Mouse (Mus musculus): ENCODE measurements around the gene Dedd. TPM values are rescaled to one million over a fixed set of nuclear protein-coding genes. Genes with fewer than 3 reads are reported as not detected.

The Dedd gene
- polyA plus RNA-seq, 1 experiment from 2014 or later = 52.1 TPM

- WGBS = 83% methylated on average over 20 of the region's 20 CpGs
- Histone ChIP-seq H3K36me3 (ENCODE audit: control insufficient read depth, insufficient read depth, low read length) (peaks cover 18% of the 10 kb centered on the region), H3K27me3 (ENCODE audit: control insufficient read depth, insufficient read depth, low read depth, low read length) (no peaks in the 10 kb centered on the region), H3K4me3 (ENCODE audit: low read length) (no peak overlapping the region), H3K4me1 (replicated peaks; ENCODE audit: control insufficient read depth, insufficient read depth, low read length) (peaks cover 7% of the 10 kb centered on the region), H3K9me3 (ENCODE audit: control insufficient read depth, low read length) (no peaks in the 10 kb centered on the region), H3K9ac (ENCODE audit: low read length) (no peak overlapping the region), H3K4me2 (ENCODE audit: low read depth, low read length) (no peak overlapping the region), H3K27ac (ENCODE audit: low read length) (no peak overlapping the region)
- no peak for ATAC-seq (ENCODE audit: low read depth)
Measured at GRCm38 (mm10) chr1:171285096-171285892, 43.7 kb upstream of the Dedd start.

GRCm38 (mm10) chr1:171286517-171286916, 42.4 kb upstream of the Dedd start:
- no peaks in the 10 kb centered on the region for H3K9me3 ChIP-seq (ENCODE audit: control insufficient read depth, low read length)
- H3K27ac ChIP-seq (ENCODE audit: low read length) = no peak overlapping the region
- H3K4me3 ChIP-seq (ENCODE audit: low read length) = no peak overlapping the region
- no peaks in the 10 kb centered on the region for H3K27me3 ChIP-seq (ENCODE audit: control insufficient read depth, insufficient read depth, low read depth, low read length)
- peaks cover 18% of the 10 kb centered on the region for H3K36me3 ChIP-seq (ENCODE audit: control insufficient read depth, insufficient read depth, low read length)
- H3K4me2 ChIP-seq (ENCODE audit: low read depth, low read length) = peak overlapping the region; percentile 78; the same call in 1 of the 2 replicates
- H3K4me1 ChIP-seq (replicated peaks; ENCODE audit: control insufficient read depth, insufficient read depth, low read length) = peaks cover 7% of the 10 kb centered on the region
- H3K9ac ChIP-seq (ENCODE audit: low read length) = no peak overlapping the region
- 90% methylated on average over 19 of the region's 19 CpGs for WGBS
- no peak for ATAC-seq (ENCODE audit: low read depth)

GRCm38 (mm10) chr1:171287136-171288081, 41.5 kb upstream of the Dedd start, which contains the start of gene Usp21:
Gene Usp21 (minus strand): TSS chr1:171287991.
- no peaks in the 10 kb centered on the region for H3K9me3 ChIP-seq (ENCODE audit: control insufficient read depth, low read length)
- H3K4me3 ChIP-seq (ENCODE audit: low read length) = peak within 1 kb of the TSS; percentile 71
- H3K4me2 ChIP-seq (ENCODE audit: low read depth, low read length) = peak within 1 kb of the TSS; percentile 78
- H3K27ac ChIP-seq (ENCODE audit: low read length) = peak within 1 kb of the TSS; percentile 79
- H3K36me3 ChIP-seq (ENCODE audit: control insufficient read depth, insufficient read depth, low read length) = peaks cover 18% of the 10 kb centered on the region
- WGBS = under 1% methylated on average over 49 of the region's 49 CpGs
- peak; percentile 97 for ATAC-seq (ENCODE audit: low read depth)
- H3K4me1 ChIP-seq (replicated peaks; ENCODE audit: control insufficient read depth, insufficient read depth, low read length) = peaks cover 7% of the 10 kb centered on the region
- H3K27me3 ChIP-seq (ENCODE audit: control insufficient read depth, insufficient read depth, low read depth, low read length) = no peaks in the 10 kb centered on the region
- H3K9ac ChIP-seq (ENCODE audit: low read length) = peak within 1 kb of the TSS; percentile 90

GRCm38 (mm10) chr1:171288328-171288727, 40.6 kb upstream of the Dedd start:
- WGBS = 64% methylated on average over 4 of the region's 4 CpGs
- H3K4me1 ChIP-seq (replicated peaks; ENCODE audit: control insufficient read depth, insufficient read depth, low read length) = peaks cover 10% of the 10 kb centered on the region
- H3K36me3 ChIP-seq (ENCODE audit: control insufficient read depth, insufficient read depth, low read length) = peaks cover 15% of the 10 kb centered on the region
- H3K9ac ChIP-seq (ENCODE audit: low read length) = 0 out of 2 replicates have a peak overlapping the region, but pooled peaks have one; percentile 90
- ATAC-seq (ENCODE audit: low read depth) = no peak
- H3K4me3 ChIP-seq (ENCODE audit: low read length) = peak overlapping the region; percentile 71
- H3K27ac ChIP-seq (ENCODE audit: low read length) = peak overlapping the region; percentile 19
- H3K27me3 ChIP-seq (ENCODE audit: control insufficient read depth, insufficient read depth, low read depth, low read length) = no peaks in the 10 kb centered on the region
- H3K4me2 ChIP-seq (ENCODE audit: low read depth, low read length) = peak overlapping the region; percentile 43
- no peaks in the 10 kb centered on the region for H3K9me3 ChIP-seq (ENCODE audit: control insufficient read depth, low read length)

GRCm38 (mm10) chr1:171293351-171293750, 35.6 kb upstream of the Dedd start:
- ATAC-seq (ENCODE audit: low read depth) = no peak
- Histone ChIP-seq H3K27me3 (ENCODE audit: control insufficient read depth, insufficient read depth, low read depth, low read length) (peaks cover 8% of the 10 kb centered on the region), H3K4me1 (replicated peaks; ENCODE audit: control insufficient read depth, insufficient read depth, low read length) (peaks cover 7% of the 10 kb centered on the region; the same call in 1 of the 2 replicates), H3K36me3 (ENCODE audit: control insufficient read depth, insufficient read depth, low read length) (peaks cover 11% of the 10 kb centered on the region), H3K9ac (ENCODE audit: low read length) (no peak overlapping the region), H3K27ac (ENCODE audit: low read length) (no peak overlapping the region), H3K9me3 (ENCODE audit: control insufficient read depth, low read length) (no peaks in the 10 kb centered on the region), H3K4me3 (ENCODE audit: low read length) (peak overlapping the region; percentile 77), H3K4me2 (ENCODE audit: low read depth, low read length) (peak overlapping the region; percentile 79)
- WGBS = 77% methylated on average over 3 of the region's 3 CpGs

- Histone ChIP-seq H3K4me1 (replicated peaks; ENCODE audit: control insufficient read depth, insufficient read depth, low read length) (peaks cover 7% of the 10 kb centered on the region; the same call in 1 of the 2 replicates), H3K9me3 (ENCODE audit: control insufficient read depth, low read length) (no peaks in the 10 kb centered on the region), H3K27ac (ENCODE audit: low read length) (peak overlapping the region; percentile 97), H3K36me3 (ENCODE audit: control insufficient read depth, insufficient read depth, low read length) (peaks cover 8% of the 10 kb centered on the region), H3K27me3 (ENCODE audit: control insufficient read depth, insufficient read depth, low read depth, low read length) (peaks cover 8% of the 10 kb centered on the region), H3K9ac (ENCODE audit: low read length) (peak overlapping the region; percentile 91), H3K4me2 (ENCODE audit: low read depth, low read length) (peak overlapping the region; percentile 79), H3K4me3 (ENCODE audit: low read length) (peak overlapping the region; percentile 77)
- no peak for ATAC-seq (ENCODE audit: low read depth)
- 25% methylated on average over 5 of the region's 5 CpGs for WGBS
Measured at GRCm38 (mm10) chr1:171293906-171294297, 35.0 kb upstream of the Dedd start.

GRCm38 (mm10) chr1:171294298-171295062, 34.5 kb upstream of the Dedd start, which contains the start of gene Ufc1:
Gene Ufc1 (minus strand): TSS chr1:171295024.
- Histone ChIP-seq H3K4me1 (replicated peaks; ENCODE audit: control insufficient read depth, insufficient read depth, low read length) (peaks cover 7% of the 10 kb centered on the region; the same call in 1 of the 2 replicates), H3K9me3 (ENCODE audit: control insufficient read depth, low read length) (no peaks in the 10 kb centered on the region), H3K4me3 (ENCODE audit: low read length) (peak within 1 kb of the TSS; percentile 77), H3K4me2 (ENCODE audit: low read depth, low read length) (peak within 1 kb of the TSS; percentile 79), H3K36me3 (ENCODE audit: control insufficient read depth, insufficient read depth, low read length) (peaks cover 4% of the 10 kb centered on the region), H3K27ac (ENCODE audit: low read length) (peak within 1 kb of the TSS; percentile 97), H3K27me3 (ENCODE audit: control insufficient read depth, insufficient read depth, low read depth, low read length) (peaks cover 8% of the 10 kb centered on the region), H3K9ac (ENCODE audit: low read length) (peak within 1 kb of the TSS; percentile 91)
- under 1% methylated on average over 42 of the region's 42 CpGs for WGBS
- peak; percentile 86 for ATAC-seq (ENCODE audit: low read depth)

GRCm38 (mm10) chr1:171295063-171295402, 33.9 kb upstream of the Dedd start:
- peak; percentile 6; the same call in 1 of the 2 replicates for ATAC-seq (ENCODE audit: low read depth)
- Histone ChIP-seq H3K4me1 (replicated peaks; ENCODE audit: control insufficient read depth, insufficient read depth, low read length) (peaks cover 7% of the 10 kb centered on the region; the same call in 1 of the 2 replicates), H3K9ac (ENCODE audit: low read length) (peak overlapping the region; percentile 91), H3K27ac (ENCODE audit: low read length) (peak overlapping the region; percentile 97), H3K27me3 (ENCODE audit: control insufficient read depth, insufficient read depth, low read depth, low read length) (peaks cover 8% of the 10 kb centered on the region), H3K4me3 (ENCODE audit: low read length) (peak overlapping the region; percentile 77), H3K9me3 (ENCODE audit: control insufficient read depth, low read length) (no peaks in the 10 kb centered on the region), H3K36me3 (ENCODE audit: control insufficient read depth, insufficient read depth, low read length) (no peaks in the 10 kb centered on the region; the same call in 1 of the 2 replicates), H3K4me2 (ENCODE audit: low read depth, low read length) (peak overlapping the region; percentile 58)
- WGBS = 7% methylated on average over 3 of the region's 3 CpGs
